Mouse (Mus musculus): ENCODE measurements around the gene Oas1a.

- TF ChIP-seq POLR2A (IDR thresholded peaks at IDR 0.05; ENCODE audit: insufficient read depth, low read depth, low read length) (no peak), CTCF (IDR thresholded peaks at IDR 0.05) (no peak), EP300 (IDR thresholded peaks at IDR 0.05; ENCODE audit: insufficient read depth, low read depth, low read length) (no peak)
Observed at GRCm38 (mm10) chr5:120859241-120859640, 48.1 kb downstream of the Oas1a start.
